Mouse (Mus musculus) liver, embryonic 14.5 days (tissue): ENCODE data around the gene Rnd3. TPM values are rescaled to one million over a fixed set of nuclear protein-coding genes. Genes with fewer than 3 reads are reported as not detected.

Experiments
- ATAC-seq: fragments of 200-750 bp; cut with Nextera tagmentation; 2 replicates; pipeline ENCODE4 v1.8.0; 2017; ENCODE audit warnings: moderate number of reproducible peaks, mild to moderate bottlenecking, moderate library complexity; ENCODE audit not compliant: insufficient read depth
- DNase-seq, 3 experiments: peaks; one replicate each; pipeline ENCODE4 v3.0.0-alpha.2; 2012 to 2013; ENCODE audit warnings: low read depth in 3 of 3, low spot score in 3 of 3
- H3K27ac ChIP-seq: fragments of 300-500 bp; sonication (generic); 2 replicates; pipeline ENCODE4 v1.5.1; 2014; ENCODE audit warnings: moderate library complexity, mild to moderate bottlenecking, control low read depth, inconsistent platforms
- H3K27me3 ChIP-seq: fragments of 300-500 bp; sonication (generic); 2 replicates; pipeline ENCODE4 v1.6.1; 2014; ENCODE audit warnings: mild to moderate bottlenecking, low read length, moderate library complexity; ENCODE audit not compliant: control insufficient read depth, insufficient read depth
- H3K36me3 ChIP-seq: fragments of 300-500 bp; sonication (generic); replicated peaks from 2 replicates; pipeline ENCODE4 v1.6.1; 2014; ENCODE audit warnings: low read depth; ENCODE audit not compliant: control insufficient read depth, insufficient read depth
- H3K4me1 ChIP-seq, 2 experiments: fragments of 200-500 bp in 1 of 2; fragments of 300-500 bp in 1 of 2; sonication (generic) in 1 of 2; replicated peaks; 2 replicates each; pipeline ENCODE4 v1.6.1; 2012 to 2014; ENCODE audit warnings: antibody characterized with exemption in 1 of 2, inconsistent platforms in 1 of 2, low read length in 1 of 2; ENCODE audit not compliant: control insufficient read depth in 2 of 2, insufficient read depth in 2 of 2
- H3K4me2 ChIP-seq: fragments of 300-500 bp; sonication (generic); 2 replicates; pipeline ENCODE4 v1.6.1; 2014; ENCODE audit warnings: low read depth, mild to moderate bottlenecking, control low read depth, moderate library complexity
- H3K4me3 ChIP-seq, 2 experiments: fragments of 200-500 bp in 1 of 2; fragments of 300-500 bp in 1 of 2; sonication (generic) in 1 of 2; 2 replicates each; pipeline ENCODE4 v1.5.1; 2012 to 2014; ENCODE audit warnings: low read depth in 2 of 2, low read length in 2 of 2, mild to moderate bottlenecking in 2 of 2, control low read depth in 1 of 2, inconsistent platforms in 1 of 2, moderate library complexity in 1 of 2; ENCODE audit not compliant: insufficient read depth in 1 of 2
- H3K9ac ChIP-seq: fragments of 300-500 bp; sonication (generic); replicated peaks from 2 replicates; pipeline ENCODE4 v1.6.1; 2014; ENCODE audit warnings: mild to moderate bottlenecking, control low read depth, moderate library complexity
- H3K9me3 ChIP-seq: fragments of 300-500 bp; sonication (generic); 2 replicates; pipeline ENCODE4 v1.6.1; 2016; ENCODE audit warnings: low read length, mixed read lengths; ENCODE audit not compliant: control insufficient read depth
- CTCF ChIP-seq: IDR thresholded peaks from 2 replicates; pipeline ENCODE4 v1.5.1; 2016; ENCODE audit warnings: antibody characterized with exemption, low read depth, control low read depth
- EP300 ChIP-seq: IDR thresholded peaks from 2 replicates; pipeline ENCODE4 v1.6.1; 2016; ENCODE audit warnings: antibody characterized with exemption, low read depth
- WGBS: fragments of 180-500 bp; shearing (Covaris S2); extraction: QIAGEN DNeasy Blood & Tissue Kit; methylation state at CpG from one replicate; pipeline ENCODE4 v1.1.7; 2014; ENCODE audit not compliant: insufficient replicate concordance; 5-methylcytosine and 5-hydroxymethylcytosine counted together
- polyA plus RNA-seq, 2 experiments: library from polyadenylated mRNA; depleted of rRNA in 1 of 2; stranded (reverse) in 1 of 2; unstranded in 1 of 2; fragments of >200 nt; fragmentation: Nextera tagmentation in 1 of 2; extraction: Ambion mirVana in 1 of 2; gene quantifications; 2 replicates each; pipeline versions ENCODE4 v1.2.1 to v1.2.3; 2012 to 2014

Rnd3 gene
- polyA plus RNA-seq, 2 experiments = 4.8 to 11.7 TPM

DNA sequence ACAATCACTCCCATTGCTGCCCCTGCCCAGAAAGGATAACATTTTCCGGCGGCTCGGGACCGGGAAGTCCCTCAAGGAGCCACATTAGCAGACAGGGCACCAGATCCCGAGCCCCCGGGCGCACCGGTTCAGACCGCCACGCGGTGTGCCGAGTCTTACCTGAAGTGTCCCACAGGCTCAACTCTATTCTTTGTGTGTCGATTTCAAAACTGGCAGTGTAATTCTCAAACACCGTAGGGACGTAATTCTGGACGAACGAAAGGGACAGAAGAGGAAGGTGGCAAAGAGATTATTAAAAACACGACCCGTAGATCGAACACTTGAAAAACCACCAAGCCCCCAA, 875 bp downstream of the Rnd3 start:
- Histone ChIP-seq H3K36me3 (no peaks in the 10 kb centered on the region), H3K9me3 (no peaks in the 10 kb centered on the region), H3K27me3 (peaks cover 21% of the 10 kb centered on the region), H3K9ac (peak overlapping the region; percentile 55), H3K4me1 (peaks cover 0 to 5% of the 10 kb centered on the region in 2 experiments; a peak in 2 of 4 replicates), H3K4me3 (peak overlapping the region; percentile 56 to 77), H3K4me2 (peak overlapping the region; percentile 31), H3K27ac (no peak overlapping the region)
- no peak for DNase-seq
- TF ChIP-seq EP300 (no peak), CTCF (no peak)
- WGBS = 0% methylated on average over 20 of the region's 20 CpGs
- ATAC-seq = no peak

DNA sequence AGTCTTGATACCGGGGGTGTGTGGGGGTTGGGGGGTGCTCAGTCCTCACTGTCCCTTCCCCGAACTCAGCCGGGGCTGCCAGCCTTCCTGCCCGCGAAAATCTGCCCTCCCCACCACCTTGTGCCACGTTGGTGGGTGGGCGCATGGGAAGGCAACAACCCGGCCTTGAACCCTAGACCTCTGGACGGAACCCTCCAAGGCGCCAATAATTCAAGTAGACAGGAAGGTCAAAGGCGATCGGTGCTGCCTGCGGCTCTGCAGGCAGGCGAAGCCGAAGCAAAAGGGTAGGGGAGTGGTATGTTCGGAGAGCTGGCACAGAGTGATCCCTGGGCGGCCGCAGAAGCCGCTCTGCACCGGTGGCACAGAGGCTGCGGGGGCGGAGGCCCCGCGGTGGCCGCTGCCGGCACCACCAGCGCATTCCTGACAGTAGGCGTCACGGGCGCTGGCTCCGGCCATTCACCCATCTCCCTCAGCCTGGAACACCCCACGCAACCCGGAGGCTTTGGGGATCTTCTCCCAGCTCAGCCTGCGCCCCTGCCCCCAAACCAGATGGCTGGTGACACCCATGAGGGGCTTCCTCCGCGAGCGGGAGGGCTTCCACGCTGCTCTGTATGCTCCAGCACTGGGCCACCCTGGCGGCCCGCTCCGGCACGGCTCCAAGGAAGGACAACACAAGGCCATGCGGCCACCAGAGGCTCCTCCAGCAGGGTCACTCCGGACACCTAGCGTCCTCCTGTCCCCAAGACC, 1.4 kb downstream of the Rnd3 start:
- H3K27ac ChIP-seq = no peak overlapping the region
- no peaks in the 10 kb centered on the region for H3K36me3 ChIP-seq
- no peaks in the 10 kb centered on the region for H3K9me3 ChIP-seq
- H3K27me3 ChIP-seq = peaks cover 21% of the 10 kb centered on the region
- peak overlapping the region; percentile 55 for H3K9ac ChIP-seq
- ATAC-seq = peak; percentile 55
- peak overlapping the region; percentile 31 for H3K4me2 ChIP-seq
- peaks cover 0 to 5% of the 10 kb centered on the region in 2 experiments; a peak in 2 of 4 replicates for H3K4me1 ChIP-seq
- WGBS = under 1% methylated on average over 44 of the region's 45 CpGs
- peak overlapping the region; percentile 56 to 77 for H3K4me3 ChIP-seq
- TF ChIP-seq EP300 (no peak), CTCF (peak; percentile 28; the same call in 1 of the 2 replicates)
- DNase-seq = no peak

GRCm38 (mm10) chr2:51146871-51147317, 2.0 kb downstream of the Rnd3 start:
- WGBS = 0% methylated on average over 18 of the region's 18 CpGs
- peak; percentile 29; the same call in 1 of the 2 replicates for ATAC-seq
- Histone ChIP-seq H3K4me2 (peak overlapping the region; percentile 31), H3K9ac (no peak overlapping the region), H3K4me3 (peak overlapping the region; percentile 56 to 77), H3K4me1 (peaks cover 0 to 9% of the 10 kb centered on the region in 2 experiments; a peak in 2 of 4 replicates), H3K9me3 (no peaks in the 10 kb centered on the region), H3K36me3 (no peaks in the 10 kb centered on the region), H3K27ac (no peak overlapping the region), H3K27me3 (peaks cover 21% of the 10 kb centered on the region)
- TF ChIP-seq CTCF (no peak), EP300 (no peak)
- DNase-seq = no peak

GRCm38 (mm10) chr2:51145838-51146470, 3.0 kb downstream of the Rnd3 start:
- ATAC-seq (no peak), DNase-seq (no peak)
- no peak overlapping the region for H3K27ac ChIP-seq

More at GRCm38 (mm10) chr2:51145838-51146470, 3.0 kb downstream of the Rnd3 start:
- no peaks in the 10 kb centered on the region for H3K9me3 ChIP-seq
- peak overlapping the region; percentile 31 for H3K4me2 ChIP-seq
- peaks cover 0 to 9% of the 10 kb centered on the region in 2 experiments; a peak in 2 of 4 replicates for H3K4me1 ChIP-seq
- H3K36me3 ChIP-seq = no peaks in the 10 kb centered on the region
- TF ChIP-seq CTCF (no peak), EP300 (no peak)
- H3K9ac ChIP-seq = no peak overlapping the region
- H3K4me3 ChIP-seq = peak overlapping the region; percentile 34 to 56
- H3K27me3 ChIP-seq = peaks cover 21% of the 10 kb centered on the region
- WGBS = 28% methylated on average over 7 of the region's 7 CpGs
